Mouse (Mus musculus) CH12.LX (cell line): ENCODE results near the gene Son.

ENCODE experiments used
- CHD2 ChIP-seq: IDR thresholded peaks from 2 replicates; pipeline ENCODE4 v1.6.1; 2011; ENCODE audit warnings: low read length, improper control_type of control experiment
- CTCF ChIP-seq, 2 experiments: IDR thresholded peaks in 1 of 2; conservative IDR thresholded peaks in 1 of 2; 2 replicates each; pipeline ENCODE4 v1.5.1; 2011 to 2012; ENCODE audit warnings: low read depth in 2 of 2, low read length in 2 of 2, improper control_type of control experiment in 1 of 2, inconsistent platforms in 1 of 2, mild to moderate bottlenecking in 1 of 2, moderate library complexity in 1 of 2
- HCFC1 ChIP-seq: IDR thresholded peaks from 2 replicates; pipeline ENCODE4 v1.6.1; 2012; ENCODE audit warnings: low read depth, mild to moderate bottlenecking, inconsistent platforms, low read length, improper control_type of control experiment
- MAZ ChIP-seq: IDR thresholded peaks from 2 replicates; pipeline ENCODE4 v1.6.1; 2012; ENCODE audit warnings: low read depth, mild to moderate bottlenecking, inconsistent platforms, low read length, improper control_type of control experiment, moderate library complexity
- MXI1 ChIP-seq: IDR thresholded peaks from 2 replicates; pipeline ENCODE4 v1.6.1; 2011; ENCODE audit warnings: mild to moderate bottlenecking, low read depth, low read length, improper control_type of control experiment
- NRF1 ChIP-seq: IDR thresholded peaks from 2 replicates; pipeline ENCODE4 v1.6.1; 2014; ENCODE audit warnings: low read depth, mild to moderate bottlenecking, inconsistent platforms, low read length, improper control_type of control experiment, moderate library complexity
- SMC3 ChIP-seq: IDR thresholded peaks from 2 replicates; pipeline ENCODE4 v1.6.1; 2011; ENCODE audit warnings: low read depth, low read length, improper control_type of control experiment
- TBP ChIP-seq: conservative IDR thresholded peaks from 2 replicates; pipeline ENCODE4 v1.6.1; 2011; ENCODE audit warnings: low read depth, low read length, improper control_type of control experiment
- ZC3H11A ChIP-seq: IDR thresholded peaks from 2 replicates; pipeline ENCODE4 v1.6.1; 2012; ENCODE audit warnings: low read depth, mild to moderate bottlenecking, inconsistent platforms, low read length, improper control_type of control experiment
- ZKSCAN1 ChIP-seq: IDR thresholded peaks from 2 replicates; pipeline ENCODE4 v1.6.1; 2012; ENCODE audit warnings: low read depth, inconsistent platforms, low read length, improper control_type of control experiment, borderline replicate concordance

DNA sequence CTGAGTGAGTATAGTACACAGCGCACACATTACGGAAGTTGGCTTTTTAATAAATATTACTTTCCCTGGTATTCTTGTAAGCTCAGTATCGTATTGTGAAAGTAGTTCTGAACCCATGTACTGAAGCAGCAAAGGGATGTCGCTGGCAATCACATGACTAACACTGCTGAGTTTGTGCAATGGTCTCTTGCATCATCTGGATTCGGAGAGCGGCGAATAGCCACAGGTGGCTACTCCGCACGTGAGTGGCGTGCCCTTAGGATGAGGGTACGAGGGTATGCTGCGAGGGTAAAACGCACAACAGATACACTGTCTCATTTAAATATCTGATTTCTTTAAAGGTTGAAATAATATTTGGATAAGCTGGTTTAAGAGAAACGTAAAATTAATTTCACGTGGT, 80.1 kb downstream of the Son start:
- TF ChIP-seq MAZ = peak; percentile 66; the same call in 1 of the 2 replicates
- peak; percentile 49; the same call in 1 of the 2 replicates for TF ChIP-seq NRF1
- no peak for TF ChIP-seq SMC3
- TF ChIP-seq CHD2 = peak; percentile 52
- no peak for TF ChIP-seq CTCF (conservative IDR thresholded peaks at IDR 0.05 in 1 of 2, IDR thresholded peaks at IDR 0.05 in 1 of 2; ENCODE audit: low read depth in 2 of 2, low read length in 2 of 2)
- TF ChIP-seq ZC3H11A = no peak
- TF ChIP-seq HCFC1 = peak; percentile 69
- TF ChIP-seq ZKSCAN1 = no peak
- TF ChIP-seq MXI1 = peak; percentile 96
- TF ChIP-seq TBP = peak; percentile 74; the same call in 1 of the 2 replicates
